Mouse (Mus musculus): ENCODE data around the gene Pdp2.

- no peak for TF ChIP-seq CTCF (IDR thresholded peaks at IDR 0.05; ENCODE audit: borderline replicate concordance, insufficient read depth, low read length)
- no peak for TF ChIP-seq POLR2A (IDR thresholded peaks at IDR 0.05; ENCODE audit: low read depth, low read length)
Measured at GRCm38 (mm10) chr8:104630111-104630479, 38.8 kb downstream of the Pdp2 start.
